Mouse (Mus musculus) layer of hippocampus, postnatal 14 days (tissue): ENCODE measurements around the gene Atad1. TPM values are rescaled to one million over a fixed set of nuclear protein-coding genes. Genes with fewer than 3 reads are reported as not detected.
"Not testable (repeated sequence)": the region's sequence is repeated elsewhere in the genome, so short reads cannot be mapped to it uniquely, and the experiment has no call there.

Experiments
- DNase-seq, 2 experiments: peaks; one replicate each; pipeline ENCODE4 v3.0.0; 2021 to 2022; ENCODE audit warnings: low spot score in 2 of 2, mixed read lengths in 1 of 2
- total RNA-seq, 2 experiments: library from RNA; stranded (reverse); gene quantifications; 2 replicates each; pipeline ENCODE4 v1.2.3; 2021

Atad1 gene
- total RNA-seq, 2 experiments from 2014 or later: 95.6 to 110 TPM

- DNase-seq: no peak
Measured at GRCm38 (mm10) chr19:32752357-32752756, 12.8 kb upstream of the Atad1 start.

GRCm38 (mm10) chr19:32749425-32749824 lies 9.8 kb upstream of the Atad1 start:
- DNase-seq: no peak

- no peak for DNase-seq
Measured at GRCm38 (mm10) chr19:32740641-32741345, 1.2 kb upstream of the Atad1 start.

- DNase-seq: no peak
Measured at GRCm38 (mm10) chr19:32737844-32738243, 1.7 kb downstream of the Atad1 start.

- DNase-seq: no peak
Measured at GRCm38 (mm10) chr19:32732922-32733321, 6.7 kb downstream of the Atad1 start.

DNA sequence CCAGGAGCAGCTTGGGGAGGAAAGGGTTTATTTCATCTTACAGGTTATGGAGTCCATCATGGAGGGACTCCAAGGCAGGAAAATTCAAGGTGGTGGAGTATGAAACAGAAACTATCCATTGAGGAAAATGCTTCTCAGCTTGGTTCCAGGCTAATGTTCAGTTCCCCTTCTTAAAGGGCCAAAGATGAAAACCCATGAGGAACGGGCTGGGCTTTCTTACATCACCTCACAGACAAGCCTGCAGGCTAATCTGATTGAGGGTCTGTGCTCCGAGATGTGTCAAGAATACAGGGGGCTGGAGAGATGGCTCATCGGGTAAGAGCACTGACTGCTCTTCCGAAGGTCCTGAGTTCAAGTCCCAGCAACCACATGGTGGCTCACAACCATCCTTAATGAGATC lies 9.8 kb downstream of the Atad1 start:
- DNase-seq: no peak

- DNase-seq: no peak
Measured at GRCm38 (mm10) chr19:32726451-32727325, 12.9 kb downstream of the Atad1 start.

GRCm38 (mm10) chr19:32723817-32724216 lies 15.8 kb downstream of the Atad1 start:
- no peak for DNase-seq

DNA sequence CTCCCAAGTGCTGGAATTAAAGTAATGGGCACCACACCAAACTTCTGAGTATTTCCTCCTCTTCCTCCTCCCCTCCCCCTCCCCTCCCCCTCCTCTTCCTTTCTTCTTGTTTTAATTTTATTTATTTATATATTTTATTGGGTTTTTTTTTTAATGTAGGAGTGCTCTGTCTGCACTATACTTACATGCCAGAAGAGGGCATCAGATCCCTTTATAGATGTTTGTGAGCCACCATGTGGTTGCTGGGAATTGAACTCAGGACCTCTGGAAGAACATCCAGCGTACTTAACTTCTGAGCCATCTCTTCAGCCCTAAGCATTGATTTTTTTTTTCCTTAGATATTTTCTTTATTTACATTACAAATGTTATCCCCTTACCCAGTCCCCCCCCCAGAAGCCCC lies 19.3 kb downstream of the Atad1 start:
- DNase-seq: no peak

DNA sequence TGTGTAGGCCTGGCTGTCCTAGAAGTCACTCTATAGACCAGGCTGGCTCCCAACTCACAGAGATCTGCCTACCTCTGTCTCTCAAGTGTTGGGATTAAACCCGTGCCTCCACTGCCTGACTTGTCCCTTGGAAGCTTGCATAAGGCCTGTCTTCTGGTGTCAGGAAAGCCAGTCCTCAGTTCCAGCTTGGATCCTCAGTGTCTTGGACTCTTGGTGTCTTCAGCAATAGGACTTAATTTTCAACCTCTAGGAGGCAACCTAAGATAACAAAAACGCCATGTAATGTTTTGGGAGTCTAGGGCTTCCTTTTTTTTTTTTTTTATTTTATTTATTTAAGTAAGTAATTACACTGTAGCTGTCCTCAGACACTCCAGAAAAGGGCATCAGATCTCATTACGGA lies 22.0 kb downstream of the Atad1 start:
- no peak for DNase-seq

GRCm38 (mm10) chr19:32715681-32716080 lies 23.9 kb downstream of the Atad1 start:
- no peak for DNase-seq

DNA sequence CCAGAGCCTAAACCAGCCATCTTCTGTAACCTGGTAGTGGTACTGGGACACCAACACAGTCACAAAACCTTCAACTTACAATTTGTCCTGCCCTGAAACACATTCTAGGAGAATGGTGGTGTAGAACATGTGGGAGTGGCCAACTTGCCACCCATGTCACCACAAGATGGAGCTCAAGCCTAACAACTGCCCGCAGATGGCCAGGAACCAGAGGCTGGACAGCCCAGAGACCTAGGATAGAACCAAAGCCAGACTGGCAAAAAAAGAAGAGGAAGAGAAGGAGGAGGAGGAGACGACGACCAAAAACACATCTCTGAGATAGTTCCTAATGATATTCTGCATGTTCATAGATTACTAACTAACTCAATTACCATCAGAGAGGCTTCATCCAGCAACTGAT lies 24.4 kb downstream of the Atad1 start:
- DNase-seq: peak; percentile 69 to 80

- no peak for DNase-seq
Measured at GRCm38 (mm10) chr19:32713471-32713870, 26.1 kb downstream of the Atad1 start.

GRCm38 (mm10) chr19:32712588-32713042 lies 27.0 kb downstream of the Atad1 start:
- DNase-seq: peak in 1 of 2 experiments; percentile 64

DNA sequence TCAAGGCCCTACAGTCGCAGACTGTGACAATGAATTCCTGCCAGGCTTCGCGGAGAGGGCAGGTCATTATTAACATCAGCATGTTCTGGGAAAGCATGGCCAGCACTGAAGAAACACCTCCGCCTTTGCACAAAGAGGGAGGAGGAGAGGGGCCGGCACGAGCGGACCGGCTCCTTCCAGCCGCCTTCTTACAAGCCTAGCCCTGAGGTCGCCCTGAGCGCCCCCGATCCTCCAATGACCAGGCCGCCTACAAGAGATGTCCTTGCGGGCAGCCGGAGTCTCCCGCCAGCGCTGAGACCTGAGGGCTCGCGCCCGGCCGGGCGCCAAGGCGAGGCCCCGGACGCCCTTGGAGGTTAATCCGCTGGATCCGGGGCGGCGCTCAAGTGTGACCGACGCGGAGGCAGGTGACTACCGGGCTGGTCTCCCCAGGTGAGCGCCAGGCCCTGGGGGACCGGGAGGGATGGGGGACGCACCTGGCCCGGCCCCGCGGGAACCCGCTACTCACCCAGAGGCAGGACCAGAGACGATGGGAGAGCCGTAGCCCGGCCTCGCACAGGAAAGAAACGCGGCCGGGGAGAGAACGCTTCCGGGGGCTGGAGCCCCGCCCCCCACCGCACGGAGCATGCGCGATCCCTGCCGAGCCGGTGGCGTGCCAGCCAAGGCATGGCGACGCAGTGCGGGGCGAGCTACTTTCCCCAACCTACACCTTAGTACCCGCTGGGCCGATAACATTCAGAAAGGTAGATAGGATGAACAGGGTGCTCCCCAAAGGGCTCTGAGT lies 27.6 kb downstream of the Atad1 start:
- peak; percentile 91 to 93 for DNase-seq

GRCm38 (mm10) chr19:32710288-32710687 lies 29.3 kb downstream of the Atad1 start:
- no peak for DNase-seq

DNA sequence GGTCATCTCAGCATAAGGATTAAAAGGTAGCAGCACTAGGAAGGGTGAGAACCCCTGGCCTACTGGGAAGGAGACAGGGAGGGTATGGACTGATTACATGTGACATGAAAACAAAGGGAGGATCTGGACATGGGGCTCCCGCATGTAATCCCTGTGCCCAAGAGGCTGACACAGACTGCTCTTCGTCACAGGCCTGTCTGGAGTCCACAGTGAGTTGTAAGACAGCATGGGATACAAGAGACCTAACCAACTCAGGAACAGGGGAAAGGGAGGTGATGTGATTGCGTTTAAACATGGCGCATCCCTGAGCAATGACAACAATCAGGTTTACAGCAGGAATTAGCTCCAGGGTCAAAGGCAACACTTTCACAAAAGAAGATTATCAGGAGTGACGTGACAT lies 30.6 kb downstream of the Atad1 start:
- DNase-seq: no peak

DNA sequence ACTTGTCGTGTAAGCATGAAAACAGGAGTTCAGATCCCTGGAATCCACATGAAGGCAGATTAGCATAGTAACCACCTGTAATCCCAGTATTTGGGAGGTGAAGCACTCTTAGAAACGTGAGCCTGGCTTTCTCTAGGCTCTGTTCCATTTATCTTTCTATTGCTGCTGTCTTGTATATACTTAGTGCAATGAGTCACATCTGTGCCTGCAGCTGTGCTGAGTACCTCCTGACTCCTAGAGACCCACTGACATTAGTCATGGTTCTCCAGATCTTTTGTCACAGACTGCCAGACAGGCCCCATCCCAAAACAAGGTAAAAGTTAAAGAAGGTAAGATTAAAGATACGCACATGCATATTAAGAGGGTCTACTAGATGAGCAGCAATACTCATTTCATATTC lies 37.4 kb downstream of the Atad1 start:
- DNase-seq: no peak

DNA sequence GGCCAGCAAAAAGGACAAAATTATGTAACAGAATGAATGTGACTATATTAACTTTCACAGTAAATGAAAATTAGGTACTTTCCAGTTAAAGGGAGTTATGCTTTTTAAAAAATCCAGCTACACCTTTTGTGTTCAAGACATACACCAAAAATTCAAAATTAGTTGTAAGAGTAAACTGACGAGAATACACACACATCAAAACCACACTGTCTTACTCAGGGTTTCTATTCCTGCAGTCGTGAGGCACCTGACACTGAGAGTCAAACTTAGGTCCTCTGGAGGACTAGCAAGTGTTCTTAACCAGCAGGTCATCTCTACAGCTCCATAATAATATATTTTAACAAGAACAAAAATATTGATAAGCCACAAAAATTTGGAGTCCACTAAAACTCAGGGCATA lies 42.9 kb downstream of the Atad1 start:
- no peak for DNase-seq

GRCm38 (mm10) chr19:32689724-32690123 lies 49.9 kb downstream of the Atad1 start:
- DNase-seq: peak in 1 of 2 experiments; percentile 35

- DNase-seq: not testable (repeated sequence)
Measured at GRCm38 (mm10) chr19:32688227-32688626, 51.4 kb downstream of the Atad1 start.

DNA sequence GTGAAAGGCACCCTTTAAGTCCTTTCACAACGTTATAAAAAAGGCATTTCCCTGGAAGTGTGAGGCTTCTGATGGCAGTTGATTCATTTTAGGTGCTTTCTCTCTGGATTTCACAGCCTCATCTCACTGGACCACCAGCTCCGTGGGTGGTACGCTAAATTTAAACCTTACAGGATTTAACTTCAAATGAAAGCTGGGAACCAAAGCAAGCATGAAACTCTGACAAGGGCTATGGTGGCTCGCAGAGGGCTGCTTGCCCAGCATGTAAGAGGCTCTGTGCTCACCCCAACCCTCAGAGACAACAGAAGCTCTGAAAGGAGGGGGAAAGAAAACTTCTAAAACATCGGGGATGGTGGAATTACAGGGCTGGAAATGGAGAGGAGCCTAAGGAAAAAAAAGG lies 51.9 kb downstream of the Atad1 start:
- no peak for DNase-seq
